Mouse (Mus musculus): Measurements from ENCODE around the gene Raver2. TPM values are rescaled to one million over a fixed set of nuclear protein-coding genes. Genes with fewer than 3 reads are reported as not detected.

Gene Raver2
- polyA plus RNA-seq, 1 experiment from 2014 or later, result 3.2 TPM

GRCm38 (mm10) chr4:101174916-101175625, 106.3 kb downstream of the Raver2 start:
- H3K4me3 ChIP-seq, result no peak overlapping the region
- 85% methylated on average over 10 of the region's 10 CpGs for WGBS
- H3K27ac ChIP-seq, result no peak overlapping the region
- no peak for ATAC-seq (replicated peaks; ENCODE audit: insufficient number of reproducible peaks, insufficient read depth, low FRiP score, low read depth)
- no peaks in the 10 kb centered on the region for H3K27me3 ChIP-seq
- no peak overlapping the region for H3K4me2 ChIP-seq
- peaks cover 27% of the 10 kb centered on the region; the same call in 1 of the 2 replicates for H3K36me3 ChIP-seq
- H3K4me1 ChIP-seq (replicated peaks), result peaks cover 15% of the 10 kb centered on the region
- no peak overlapping the region for H3K9ac ChIP-seq
- no peaks in the 10 kb centered on the region for H3K9me3 ChIP-seq (replicated peaks)

- Histone ChIP-seq H3K4me3 (no peak overlapping the region), H3K4me2 (no peak overlapping the region), H3K9me3 (replicated peaks) (no peaks in the 10 kb centered on the region), H3K27ac (no peak overlapping the region), H3K4me1 (replicated peaks) (peaks cover 25% of the 10 kb centered on the region), H3K36me3 (peaks cover 19% of the 10 kb centered on the region; the same call in 1 of the 2 replicates), H3K27me3 (no peaks in the 10 kb centered on the region), H3K9ac (no peak overlapping the region)
- 0 out of 2 replicates have a peak, but pooled peaks have one; percentile 43 for ATAC-seq (replicated peaks; ENCODE audit: insufficient number of reproducible peaks, insufficient read depth, low FRiP score, low read depth)
- WGBS, result 26% methylated on average over 6 of the region's 6 CpGs
These were observed 107.3 kb downstream of the Raver2 start for GRCm38 (mm10) chr4:101176123-101176522.

GRCm38 (mm10) chr4:101177796-101178195, 109.0 kb downstream of the Raver2 start:
- no peak overlapping the region for H3K27ac ChIP-seq
- ATAC-seq (replicated peaks; ENCODE audit: insufficient number of reproducible peaks, insufficient read depth, low FRiP score, low read depth), result no peak
- H3K27me3 ChIP-seq, result no peaks in the 10 kb centered on the region
- WGBS, result 94% methylated on average over 3 of the region's 3 CpGs
- H3K4me1 ChIP-seq (replicated peaks), result peaks cover 26% of the 10 kb centered on the region
- H3K9me3 ChIP-seq (replicated peaks), result no peaks in the 10 kb centered on the region
- H3K4me3 ChIP-seq, result no peak overlapping the region
- no peak overlapping the region for H3K9ac ChIP-seq
- H3K36me3 ChIP-seq, result peaks cover 25% of the 10 kb centered on the region; the same call in 1 of the 2 replicates
- H3K4me2 ChIP-seq, result no peak overlapping the region

- ATAC-seq (replicated peaks; ENCODE audit: insufficient number of reproducible peaks, insufficient read depth, low FRiP score, low read depth), result no peak
- Histone ChIP-seq H3K4me3 (no peak overlapping the region), H3K9ac (no peak overlapping the region), H3K27ac (no peak overlapping the region), H3K36me3 (peaks cover 28% of the 10 kb centered on the region; the same call in 1 of the 2 replicates), H3K4me2 (no peak overlapping the region), H3K4me1 (replicated peaks) (peaks cover 28% of the 10 kb centered on the region), H3K27me3 (no peaks in the 10 kb centered on the region), H3K9me3 (replicated peaks) (no peaks in the 10 kb centered on the region)
- 58% methylated on average over 5 of the region's 5 CpGs for WGBS
These were observed 110.3 kb downstream of the Raver2 start for GRCm38 (mm10) chr4:101179076-101179475.

GRCm38 (mm10) chr4:101179836-101180235, 111.1 kb downstream of the Raver2 start:
- H3K9ac ChIP-seq, result no peak overlapping the region; the same call in 1 of the 2 replicates
- 25% methylated on average over 6 of the region's 6 CpGs for WGBS
- no peaks in the 10 kb centered on the region for H3K9me3 ChIP-seq (replicated peaks)
- peaks cover 25% of the 10 kb centered on the region; the same call in 1 of the 2 replicates for H3K36me3 ChIP-seq
- ATAC-seq (replicated peaks; ENCODE audit: insufficient number of reproducible peaks, insufficient read depth, low FRiP score, low read depth), result no peak
- no peak overlapping the region for H3K4me3 ChIP-seq
- H3K27me3 ChIP-seq, result no peaks in the 10 kb centered on the region
- no peak overlapping the region for H3K4me2 ChIP-seq
- peaks cover 29% of the 10 kb centered on the region for H3K4me1 ChIP-seq (replicated peaks)
- H3K27ac ChIP-seq, result peak overlapping the region; percentile 31

GRCm38 (mm10) chr4:101180681-101181080, 111.9 kb downstream of the Raver2 start:
- 61% methylated on average over 5 of the region's 5 CpGs for WGBS
- ATAC-seq (replicated peaks; ENCODE audit: insufficient number of reproducible peaks, insufficient read depth, low FRiP score, low read depth), result no peak

GRCm38 (mm10) chr4:101182603-101183011, 113.8 kb downstream of the Raver2 start:
- peak overlapping the region; percentile 67 for H3K27ac ChIP-seq
- peak; percentile 54; the same call in 1 of the 2 replicates for ATAC-seq (replicated peaks; ENCODE audit: insufficient number of reproducible peaks, insufficient read depth, low FRiP score, low read depth)
- 49% methylated on average over 9 of the region's 9 CpGs for WGBS
- no peaks in the 10 kb centered on the region for H3K27me3 ChIP-seq
- H3K9me3 ChIP-seq (replicated peaks), result no peaks in the 10 kb centered on the region
- H3K36me3 ChIP-seq, result peaks cover 16% of the 10 kb centered on the region; the same call in 1 of the 2 replicates
- H3K4me3 ChIP-seq, result no peak overlapping the region
- H3K4me2 ChIP-seq, result no peak overlapping the region
- H3K4me1 ChIP-seq (replicated peaks), result peaks cover 21% of the 10 kb centered on the region
- no peak overlapping the region for H3K9ac ChIP-seq

More at GRCm38 (mm10) chr4:101180681-101181080, 111.9 kb downstream of the Raver2 start:
- peaks cover 29% of the 10 kb centered on the region for H3K4me1 ChIP-seq (replicated peaks)
- H3K36me3 ChIP-seq, result peaks cover 25% of the 10 kb centered on the region; the same call in 1 of the 2 replicates
- H3K9ac ChIP-seq, result no peak overlapping the region
- H3K4me3 ChIP-seq, result no peak overlapping the region
- H3K9me3 ChIP-seq (replicated peaks), result no peaks in the 10 kb centered on the region
- no peak overlapping the region for H3K4me2 ChIP-seq
- no peaks in the 10 kb centered on the region for H3K27me3 ChIP-seq
- peak overlapping the region; percentile 31; the same call in 1 of the 2 replicates for H3K27ac ChIP-seq

GRCm38 (mm10) chr4:101185216-101185615, 116.4 kb downstream of the Raver2 start:
- Histone ChIP-seq H3K4me1 (replicated peaks) (peaks cover 12% of the 10 kb centered on the region), H3K9ac (no peak overlapping the region), H3K27me3 (no peaks in the 10 kb centered on the region), H3K36me3 (peaks cover 16% of the 10 kb centered on the region; the same call in 1 of the 2 replicates), H3K4me2 (no peak overlapping the region), H3K4me3 (no peak overlapping the region), H3K27ac (no peak overlapping the region), H3K9me3 (replicated peaks) (no peaks in the 10 kb centered on the region)
- ATAC-seq (replicated peaks; ENCODE audit: insufficient number of reproducible peaks, insufficient read depth, low FRiP score, low read depth), result no peak
- WGBS, result 47% methylated on average over 3 of the region's 3 CpGs

GRCm38 (mm10) chr4:101186591-101186990, 117.8 kb downstream of the Raver2 start:
- H3K27ac ChIP-seq, result no peak overlapping the region
- H3K36me3 ChIP-seq, result peaks cover 16% of the 10 kb centered on the region; the same call in 1 of the 2 replicates
- H3K4me3 ChIP-seq, result no peak overlapping the region
- no peak overlapping the region for H3K9ac ChIP-seq
- peaks cover 3% of the 10 kb centered on the region; the same call in 1 of the 2 replicates for H3K4me1 ChIP-seq (replicated peaks)
- no peak overlapping the region for H3K4me2 ChIP-seq
- ATAC-seq (replicated peaks; ENCODE audit: insufficient number of reproducible peaks, insufficient read depth, low FRiP score, low read depth), result no peak
- 80% methylated on average over 5 of the region's 5 CpGs for WGBS
- no peaks in the 10 kb centered on the region for H3K27me3 ChIP-seq
- no peaks in the 10 kb centered on the region for H3K9me3 ChIP-seq (replicated peaks)

GRCm38 (mm10) chr4:101187381-101187780, 118.6 kb downstream of the Raver2 start:
- WGBS, result 78% methylated on average over 4 of the region's 4 CpGs
- peaks cover 9% of the 10 kb centered on the region; the same call in 1 of the 2 replicates for H3K36me3 ChIP-seq
- H3K4me3 ChIP-seq, result no peak overlapping the region
- no peak overlapping the region for H3K27ac ChIP-seq
- ATAC-seq (replicated peaks; ENCODE audit: insufficient number of reproducible peaks, insufficient read depth, low FRiP score, low read depth), result no peak
- no peaks in the 10 kb centered on the region for H3K27me3 ChIP-seq
- no peak overlapping the region for H3K4me2 ChIP-seq
- H3K9ac ChIP-seq, result no peak overlapping the region
- no peaks in the 10 kb centered on the region for H3K9me3 ChIP-seq (replicated peaks)
- peaks cover 3% of the 10 kb centered on the region for H3K4me1 ChIP-seq (replicated peaks)

GRCm38 (mm10) chr4:101192241-101192976, 123.6 kb downstream of the Raver2 start:
- peaks cover 2% of the 10 kb centered on the region for H3K4me1 ChIP-seq (replicated peaks)
- no peak overlapping the region for H3K27ac ChIP-seq
- peaks cover 3% of the 10 kb centered on the region; the same call in 1 of the 2 replicates for H3K36me3 ChIP-seq
- no peaks in the 10 kb centered on the region for H3K9me3 ChIP-seq (replicated peaks)
- no peak overlapping the region for H3K9ac ChIP-seq
- H3K4me3 ChIP-seq, result no peak overlapping the region
- H3K27me3 ChIP-seq, result no peaks in the 10 kb centered on the region
- no peak overlapping the region for H3K4me2 ChIP-seq
- no peak for ATAC-seq (replicated peaks; ENCODE audit: insufficient number of reproducible peaks, insufficient read depth, low FRiP score, low read depth)
- 91% methylated on average over 5 of the region's 5 CpGs for WGBS
